Mouse (Mus musculus): ENCODE results near the gene Chit1.

The Chit1 gene

GRCm38 (mm10) chr1:134110979-134111378, at the start of gene Chit1:
Gene Chit1 (plus strand): TSS chr1:134111242.
- no peak for DNase-seq

- DNase-seq: no peak
Measured at GRCm38 (mm10) chr1:134061915-134062314, 49.1 kb upstream of the Chit1 start.

GRCm38 (mm10) chr1:134062411-134063085, 48.5 kb upstream of the Chit1 start:
- DNase-seq: no peak

- DNase-seq: peak; percentile 64
Measured at GRCm38 (mm10) chr1:134063086-134063772, 47.8 kb upstream of the Chit1 start.

- no peak for DNase-seq
Measured at GRCm38 (mm10) chr1:134063773-134064125, 47.3 kb upstream of the Chit1 start.

GRCm38 (mm10) chr1:134064296-134064831, 46.7 kb upstream of the Chit1 start:
- no peak for DNase-seq

- DNase-seq: no peak
Measured at GRCm38 (mm10) chr1:134065241-134065809, 45.7 kb upstream of the Chit1 start.

- no peak for DNase-seq
Measured at GRCm38 (mm10) chr1:134066554-134066953, 44.5 kb upstream of the Chit1 start.

- peak; percentile 72 for DNase-seq
Measured at GRCm38 (mm10) chr1:134067143-134067619, 43.9 kb upstream of the Chit1 start.

- DNase-seq: no peak
Measured at GRCm38 (mm10) chr1:134070099-134070669, 40.9 kb upstream of the Chit1 start.

- peak; percentile 74 for DNase-seq
Measured at GRCm38 (mm10) chr1:134071411-134072018, 39.5 kb upstream of the Chit1 start.

- no peak for DNase-seq
Measured at GRCm38 (mm10) chr1:134073061-134073564, 37.9 kb upstream of the Chit1 start.

- DNase-seq: no peak
Measured at GRCm38 (mm10) chr1:134073658-134074057, 37.4 kb upstream of the Chit1 start.

GRCm38 (mm10) chr1:134074184-134074583, 36.9 kb upstream of the Chit1 start:
- no peak for DNase-seq

GRCm38 (mm10) chr1:134074606-134075005, 36.4 kb upstream of the Chit1 start:
- no peak for DNase-seq

GRCm38 (mm10) chr1:134075532-134075931, 35.5 kb upstream of the Chit1 start:
- no peak for DNase-seq

- DNase-seq: no peak
Measured at GRCm38 (mm10) chr1:134076789-134077188, 34.3 kb upstream of the Chit1 start.

- peak; percentile 50 for DNase-seq
Measured at GRCm38 (mm10) chr1:134077389-134078060, 33.5 kb upstream of the Chit1 start.

GRCm38 (mm10) chr1:134078061-134078795, 32.8 kb upstream of the Chit1 start:
- peak; percentile 48 for DNase-seq

GRCm38 (mm10) chr1:134078802-134079476, 32.1 kb upstream of the Chit1 start, which contains the start of gene Btg2:
Gene Btg2 (minus strand): TSS chr1:134079120.
- DNase-seq: peak; percentile 97

Data from kidney, adult 11 months (tissue).